Mouse (Mus musculus): Measurements from ENCODE around the gene Zfp300. TPM values are rescaled to one million over a fixed set of nuclear protein-coding genes. Genes with fewer than 3 reads are reported as not detected.

Gene Zfp300
- polyA plus RNA-seq, 1 experiment from 2014 or later, result 0.18 TPM

Other genes starting within 250 kb of the Zfp300 start
- 1.7 and 2.4 TPM in 2 replicates for gene Timp1, start 219.4 kb downstream of the Zfp300 start, polyA plus RNA-seq (2015; fragmentation: Nextera tagmentation; extraction: Ambion mirVana)
- gene Syn1, start 168.5 kb downstream of the Zfp300 start, polyA plus RNA-seq (2015; fragmentation: Nextera tagmentation; extraction: Ambion mirVana), result 0.08 TPM in 1 of 2 replicates, not detected in the other
- gene Cfp, start 158.0 kb downstream of the Zfp300 start, polyA plus RNA-seq (2015; fragmentation: Nextera tagmentation; extraction: Ambion mirVana), result 43.6 and 48.8 TPM in 2 replicates
- 2.2 and 2.3 TPM in 2 replicates for gene Elk1, start 138.9 kb downstream of the Zfp300 start, polyA plus RNA-seq (2015; fragmentation: Nextera tagmentation; extraction: Ambion mirVana)
- 34.7 and 38.5 TPM in 2 replicates for gene Uxt, start 127.5 kb downstream of the Zfp300 start, polyA plus RNA-seq (2015; fragmentation: Nextera tagmentation; extraction: Ambion mirVana)
- gene Zfp182, start 27.2 kb downstream of the Zfp300 start, polyA plus RNA-seq (2015; fragmentation: Nextera tagmentation; extraction: Ambion mirVana), result 1.4 and 1.9 TPM in 2 replicates
- not detected in 2 replicates for gene Spaca5, start 21.1 kb downstream of the Zfp300 start, polyA plus RNA-seq (2015; fragmentation: Nextera tagmentation; extraction: Ambion mirVana)
- not detected in 2 replicates for gene Ssxa1, start 26.3 kb upstream of the Zfp300 start, polyA plus RNA-seq (2015; fragmentation: Nextera tagmentation; extraction: Ambion mirVana)
- gene Gm21876, start 86.1 kb upstream of the Zfp300 start, polyA plus RNA-seq (2015; fragmentation: Nextera tagmentation; extraction: Ambion mirVana), result not detected in 2 replicates